Mouse (Mus musculus) liver, postnatal 0 days (tissue): ENCODE measurements around the gene R3hcc1l. TPM values are rescaled to one million over a fixed set of nuclear protein-coding genes. Genes with fewer than 3 reads are reported as not detected.

Experiments
- ATAC-seq: fragments of 200-750 bp; cut with Nextera tagmentation; 2 replicates; pipeline ENCODE4 v1.8.0; 2017; ENCODE audit warnings: mild to moderate bottlenecking, moderate library complexity
- DNase-seq: peaks from one replicate; pipeline ENCODE4 v3.0.0-alpha.2; 2016
- H3K27ac ChIP-seq: fragments of 300-500 bp; sonication (generic); 2 replicates; pipeline ENCODE4 v1.5.1; 2014; ENCODE audit warnings: antibody characterized with exemption, moderate library complexity, mild to moderate bottlenecking, low read depth
- H3K27me3 ChIP-seq: fragments of 300-500 bp; sonication (generic); 2 replicates; pipeline ENCODE4 v1.6.1; 2014; ENCODE audit warnings: low read length, control low read depth, mixed read lengths; ENCODE audit not compliant: insufficient read depth
- H3K36me3 ChIP-seq: fragments of 300-500 bp; sonication (generic); replicated peaks from 2 replicates; pipeline ENCODE4 v1.6.1; 2014; ENCODE audit warnings: mild to moderate bottlenecking, control low read depth, low read length, moderate library complexity, mixed read lengths; ENCODE audit not compliant: insufficient read depth
- H3K4me1 ChIP-seq: fragments of 300-500 bp; sonication (generic); 2 replicates; pipeline ENCODE4 v1.6.1; 2014; ENCODE audit warnings: antibody characterized with exemption, mild to moderate bottlenecking, control low read depth; ENCODE audit not compliant: insufficient read depth
- H3K4me2 ChIP-seq: fragments of 300-500 bp; sonication (generic); 2 replicates; pipeline ENCODE4 v1.6.1; 2014; ENCODE audit warnings: low read depth, mild to moderate bottlenecking, low read length, moderate library complexity, mixed read lengths
- H3K4me3 ChIP-seq: fragments of 300-500 bp; sonication (generic); 2 replicates; pipeline ENCODE4 v1.5.1; 2014; ENCODE audit warnings: low read depth, low read length
- H3K9ac ChIP-seq: fragments of 300-500 bp; sonication (generic); replicated peaks from 2 replicates; pipeline ENCODE4 v1.6.1; 2014; ENCODE audit warnings: mild to moderate bottlenecking, moderate library complexity
- H3K9me3 ChIP-seq: fragments of 300-500 bp; sonication (generic); 2 replicates; pipeline ENCODE4 v1.6.1; 2016; ENCODE audit warnings: mild to moderate bottlenecking, control low read depth, low read length, mixed read lengths
- CTCF ChIP-seq: sonication (generic); IDR thresholded peaks from 2 replicates; pipeline ENCODE4 v1.5.1; 2016; ENCODE audit warnings: antibody characterized with exemption, low read depth
- EP300 ChIP-seq: IDR thresholded peaks from 2 replicates; pipeline ENCODE4 v1.6.1; 2016; ENCODE audit warnings: antibody characterized with exemption, low read depth, mild to moderate bottlenecking
- WGBS: fragments of 180-500 bp; shearing (Covaris S2); extraction: QIAGEN DNeasy Blood & Tissue Kit; methylation state at CpG from one replicate; pipeline ENCODE4 v1.1.7; 2014; ENCODE audit not compliant: insufficient replicate concordance; 5-methylcytosine and 5-hydroxymethylcytosine counted together
- polyA plus RNA-seq: library from polyadenylated mRNA; unstranded; fragments of >200 nt; fragmentation: Nextera tagmentation; extraction: Ambion mirVana; gene quantifications from 2 replicates; pipeline ENCODE4 v1.2.1, GENCODE M21; 2015

R3hcc1l gene
- polyA plus RNA-seq, 1 experiment from 2014 or later: 7.5 TPM

GRCm38 (mm10) chr19:42517957-42518619 is 471 bp upstream of the R3hcc1l start:
- H3K27ac ChIP-seq: no peak overlapping the region
- TF ChIP-seq EP300: no peak
- TF ChIP-seq CTCF: no peak
- ATAC-seq: no peak

GRCm38 (mm10) chr19:42519760-42520159 is 1.2 kb downstream of the R3hcc1l start:
- TF ChIP-seq CTCF (no peak), EP300 (no peak)
- Histone ChIP-seq H3K4me3 (peak overlapping the region; percentile 96), H3K27me3 (no peaks in the 10 kb centered on the region), H3K27ac (peak overlapping the region; percentile 93), H3K36me3 (no peaks in the 10 kb centered on the region), H3K9me3 (no peaks in the 10 kb centered on the region), H3K4me2 (peak overlapping the region; percentile 93), H3K9ac (peak overlapping the region; percentile 96), H3K4me1 (peaks cover 13% of the 10 kb centered on the region)
- no peak for DNase-seq
- ATAC-seq: no peak
- 33% methylated on average over 9 of the region's 9 CpGs for WGBS

More at GRCm38 (mm10) chr19:42517957-42518619, 471 bp upstream of the R3hcc1l start:
- no peak for DNase-seq
- Histone ChIP-seq H3K27me3 (no peaks in the 10 kb centered on the region), H3K4me2 (peak overlapping the region; percentile 93), H3K9ac (peak overlapping the region; percentile 96; the same call in 1 of the 2 replicates), H3K9me3 (no peaks in the 10 kb centered on the region), H3K4me1 (peaks cover 13% of the 10 kb centered on the region), H3K36me3 (no peaks in the 10 kb centered on the region), H3K4me3 (peak overlapping the region; percentile 96)
- WGBS: 17% methylated on average over 24 of the region's 24 CpGs

DNA sequence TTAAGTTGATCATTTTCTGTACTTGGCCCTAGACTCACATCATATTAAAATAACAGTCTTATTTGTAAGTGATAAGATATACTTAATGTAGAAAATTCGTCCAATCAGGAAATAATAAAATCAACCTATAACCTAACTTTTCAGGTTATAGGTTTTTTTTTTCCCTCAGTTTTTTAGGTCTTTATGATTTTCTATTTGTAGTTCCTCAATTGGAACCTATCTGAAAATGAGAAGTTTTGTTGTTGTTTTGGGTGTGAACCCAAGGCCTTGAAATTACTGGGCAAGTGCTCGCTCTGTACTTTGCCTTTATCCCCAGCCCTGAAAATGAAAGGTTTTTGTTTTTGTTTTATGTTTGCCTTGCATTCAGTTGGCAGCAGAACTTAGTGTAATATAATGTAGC is 6.1 kb downstream of the R3hcc1l start:
- no peak overlapping the region for H3K27ac ChIP-seq
- no peaks in the 10 kb centered on the region for H3K9me3 ChIP-seq
- TF ChIP-seq EP300 (no peak), CTCF (no peak)
- 82% methylated on average over 2 of the region's 2 CpGs for WGBS
- H3K4me3 ChIP-seq: no peak overlapping the region
- no peaks in the 10 kb centered on the region for H3K36me3 ChIP-seq
- H3K4me1 ChIP-seq: peaks cover 10% of the 10 kb centered on the region
- H3K4me2 ChIP-seq: no peak overlapping the region
- DNase-seq (no peak), ATAC-seq (no peak)
- no peaks in the 10 kb centered on the region for H3K27me3 ChIP-seq
- no peak overlapping the region for H3K9ac ChIP-seq

DNA sequence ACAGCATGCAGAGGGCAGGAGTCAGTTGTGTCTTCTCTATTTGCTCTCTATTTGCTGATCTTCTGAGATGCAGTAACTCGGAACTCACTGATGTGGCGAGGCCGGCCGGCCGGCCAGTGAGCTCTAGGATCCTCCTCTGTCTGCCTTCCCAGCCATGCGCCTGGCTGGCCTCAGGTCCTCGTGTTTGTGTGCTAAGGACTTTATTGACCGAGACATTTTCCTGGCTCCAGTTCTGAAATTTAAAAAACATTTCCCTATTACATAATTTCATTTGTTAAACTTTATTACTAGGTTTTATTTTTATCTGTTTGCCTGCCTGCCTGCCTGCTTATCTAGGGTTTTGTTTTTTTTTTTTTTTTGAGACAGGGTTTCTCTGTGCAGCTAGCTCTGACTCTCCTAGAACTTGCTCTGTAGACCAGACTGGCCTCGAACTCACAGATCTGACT is 11.5 kb downstream of the R3hcc1l start:
- peak overlapping the region; percentile 9; the same call in 1 of the 2 replicates for H3K27ac ChIP-seq
- DNase-seq (peak; percentile 41), ATAC-seq (peak; percentile 60)
- peaks cover 8% of the 10 kb centered on the region for H3K4me1 ChIP-seq
- H3K9me3 ChIP-seq: no peaks in the 10 kb centered on the region
- H3K36me3 ChIP-seq: no peaks in the 10 kb centered on the region
- H3K4me2 ChIP-seq: no peak overlapping the region; the same call in 1 of the 2 replicates
- 33% methylated on average over 9 of the region's 9 CpGs for WGBS
- TF ChIP-seq EP300 (no peak), CTCF (no peak)
- H3K27me3 ChIP-seq: no peaks in the 10 kb centered on the region
- no peak overlapping the region for H3K9ac ChIP-seq
- no peak overlapping the region for H3K4me3 ChIP-seq

DNA sequence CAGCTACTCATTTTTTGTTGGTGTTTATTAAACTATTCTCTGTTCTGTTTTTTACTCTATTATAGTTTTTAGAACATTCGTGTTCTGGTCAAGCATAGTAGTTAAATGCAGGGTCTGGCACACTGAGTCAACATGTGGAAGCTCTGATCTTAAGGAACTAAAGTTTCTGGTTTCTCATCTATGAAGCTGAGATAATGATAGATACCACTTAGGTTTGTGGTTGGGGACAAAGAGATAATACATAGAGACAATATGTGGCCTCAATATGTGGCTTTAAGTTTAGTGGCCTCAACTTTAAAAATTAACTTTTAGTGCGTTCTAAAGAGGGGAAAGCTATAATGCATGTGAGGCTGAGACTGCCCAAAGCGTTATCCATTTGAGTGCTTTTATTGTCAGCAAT is 15.9 kb downstream of the R3hcc1l start:
- Histone ChIP-seq H3K27ac (no peak overlapping the region), H3K36me3 (no peaks in the 10 kb centered on the region; the same call in 1 of the 2 replicates), H3K9me3 (no peaks in the 10 kb centered on the region), H3K4me2 (no peak overlapping the region), H3K4me1 (peaks cover 13% of the 10 kb centered on the region; the same call in 1 of the 2 replicates), H3K9ac (no peak overlapping the region), H3K4me3 (no peak overlapping the region), H3K27me3 (no peaks in the 10 kb centered on the region)
- ATAC-seq (no peak), DNase-seq (no peak)
- 81% methylated on average over 3 of the region's 3 CpGs for WGBS
- no peak for TF ChIP-seq EP300
- TF ChIP-seq CTCF: no peak

GRCm38 (mm10) chr19:42537600-42537999 is 19.0 kb downstream of the R3hcc1l start:
- no peak for ATAC-seq
- no peaks in the 10 kb centered on the region for H3K27me3 ChIP-seq
- H3K9ac ChIP-seq: no peak overlapping the region
- no peak overlapping the region for H3K27ac ChIP-seq
- no peak overlapping the region for H3K4me2 ChIP-seq
- WGBS: 58% methylated on average over 1 of the region's 1 CpGs
- H3K9me3 ChIP-seq: no peaks in the 10 kb centered on the region
- no peak overlapping the region for H3K4me3 ChIP-seq
- H3K36me3 ChIP-seq: no peaks in the 10 kb centered on the region; the same call in 1 of the 2 replicates
- no peak for DNase-seq
- peaks cover 13% of the 10 kb centered on the region; the same call in 1 of the 2 replicates for H3K4me1 ChIP-seq
- TF ChIP-seq CTCF (peak; percentile 55), EP300 (no peak)
